Mouse (Mus musculus) left cerebral cortex, adult 18-20 months (tissue): ENCODE measurements around the gene Fkbp5. TPM values are rescaled to one million over a fixed set of nuclear protein-coding genes. Genes with fewer than 3 reads are reported as not detected.
"Not testable (repeated sequence)": the region's sequence is repeated elsewhere in the genome, so short reads cannot be mapped to it uniquely, and the experiment has no call there.

Experiments
- DNase-seq, 2 experiments: peaks; one replicate each; pipeline ENCODE4 v3.0.0; 2021 to 2022; ENCODE audit warnings: low spot score in 2 of 2, mixed read lengths in 1 of 2
- total RNA-seq, 2 experiments: library from RNA; stranded (reverse); gene quantifications; 2 replicates each; pipeline ENCODE4 v1.2.3; 2021

Gene Fkbp5
- total RNA-seq, 2 experiments from 2014 or later = 37.8 to 42.8 TPM

DNA sequence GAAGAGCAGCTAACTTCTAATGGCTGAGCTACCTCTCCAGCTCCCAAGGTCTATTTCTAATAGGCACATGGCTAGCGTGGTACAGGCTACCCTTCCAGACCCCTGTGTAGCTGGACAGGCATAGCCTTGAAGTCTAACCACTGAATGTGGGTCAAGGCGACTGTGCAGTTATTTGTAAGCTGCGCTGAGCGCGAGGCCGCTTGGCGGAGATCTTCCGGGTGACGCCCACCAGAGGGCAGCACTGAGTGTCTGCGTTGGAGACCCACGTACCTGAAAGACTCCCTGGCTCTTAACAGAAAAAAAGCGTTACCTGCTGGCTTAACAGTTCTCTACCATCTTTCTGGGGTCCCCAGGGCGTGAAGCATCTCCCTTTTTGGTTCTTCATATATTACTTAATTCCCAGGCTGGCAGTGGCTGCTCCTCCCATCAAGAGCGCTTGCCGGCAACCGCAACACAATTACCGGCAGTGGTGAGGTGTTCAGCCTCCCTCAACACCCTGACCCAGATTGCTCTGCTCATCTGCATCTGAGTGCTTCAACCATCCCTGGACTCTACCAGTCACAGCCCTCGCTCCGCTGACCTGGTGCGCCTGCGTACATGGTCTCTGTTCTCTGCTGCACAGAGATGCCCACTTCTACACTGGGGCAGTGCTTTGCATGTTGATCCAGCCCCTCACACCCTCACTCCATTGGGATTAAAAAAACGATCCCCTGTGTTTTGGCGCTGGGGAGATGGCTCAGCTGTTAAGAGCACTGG, 131.0 kb downstream of the Fkbp5 start:
- DNase-seq = peak; percentile 83 to 87

DNA sequence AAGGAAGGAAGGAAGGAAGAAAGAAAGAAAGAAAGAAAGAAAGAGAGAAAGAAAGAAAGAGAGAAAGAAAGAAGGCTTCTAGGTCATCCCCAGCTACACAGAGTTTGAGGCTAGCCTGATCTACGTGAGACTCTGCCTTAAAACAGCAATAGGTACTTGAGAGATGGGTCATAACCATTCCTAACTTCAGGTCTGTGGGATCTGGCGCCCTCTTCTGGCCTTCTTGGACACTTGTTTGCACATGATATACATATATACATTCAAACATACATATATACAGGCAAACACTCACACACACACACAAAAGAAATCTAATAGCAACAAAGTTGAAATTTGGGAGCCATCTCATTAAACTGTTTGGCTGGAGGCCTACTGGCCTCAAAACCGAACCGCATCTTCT, 133.0 kb downstream of the Fkbp5 start:
- DNase-seq = no peak

DNA sequence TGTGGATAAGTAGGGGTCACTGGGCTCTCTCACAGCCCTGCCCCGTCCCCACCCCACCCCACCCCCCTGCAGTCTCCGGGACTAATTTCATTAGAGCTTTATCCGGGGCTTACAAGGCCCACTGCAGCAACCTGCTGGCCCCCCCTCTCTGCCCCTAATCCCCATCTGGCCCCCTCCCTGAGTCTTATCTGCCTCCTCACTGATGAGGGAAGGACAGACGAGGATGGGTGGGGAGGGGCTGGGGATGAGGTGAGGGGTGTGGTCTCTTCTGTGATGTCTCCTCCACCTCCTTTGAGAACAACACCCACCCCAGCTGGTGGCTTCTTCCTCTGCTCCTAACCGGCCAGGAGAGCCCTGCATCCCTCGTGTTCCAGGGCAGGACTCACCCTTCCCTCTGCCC, 137.1 kb downstream of the Fkbp5 start:
- DNase-seq = no peak

DNA sequence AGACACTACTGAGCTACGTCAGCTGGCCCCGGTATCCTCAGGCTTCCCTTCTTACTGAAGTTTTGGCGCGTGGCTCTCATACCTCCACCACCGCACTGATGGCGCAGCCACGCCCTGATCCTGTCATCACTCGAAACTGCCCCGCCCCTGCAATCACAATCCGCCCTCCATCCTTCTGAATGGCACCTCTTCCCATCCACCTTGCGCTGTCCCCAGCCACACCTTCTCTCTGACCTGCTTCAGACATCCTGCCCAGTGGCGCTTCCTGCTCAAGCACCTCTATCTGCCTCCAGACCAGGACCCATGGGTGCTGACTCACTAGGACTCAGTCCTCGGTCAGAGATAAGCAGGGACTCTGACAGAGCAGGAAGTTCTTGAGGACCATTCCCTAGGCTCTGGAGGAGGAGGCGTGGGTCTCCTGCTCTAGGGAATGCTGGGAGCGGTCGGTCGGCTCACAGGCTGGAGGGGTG, 141.7 kb downstream of the Fkbp5 start:
- DNase-seq = no peak

DNA sequence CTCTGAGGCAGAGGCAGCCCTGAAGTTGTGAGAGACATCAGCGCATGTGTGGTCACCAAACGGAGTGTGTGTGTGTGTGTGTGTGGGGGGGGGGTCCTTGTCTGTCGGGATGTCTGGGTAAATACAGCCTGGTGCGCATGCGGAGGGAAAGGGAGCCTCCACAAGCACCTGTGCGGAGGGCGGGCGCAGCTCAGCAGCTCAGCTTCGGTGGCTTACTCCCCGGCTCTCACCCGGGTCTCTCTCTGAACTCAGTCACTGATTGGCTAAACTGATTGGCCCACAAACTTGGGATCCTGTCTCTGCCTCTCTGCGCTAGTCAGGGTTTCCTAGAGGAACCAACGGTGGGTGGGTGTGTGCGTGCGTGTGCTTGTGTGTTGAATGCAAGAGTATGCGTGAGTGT, 142.8 kb downstream of the Fkbp5 start:
- no peak for DNase-seq

DNA sequence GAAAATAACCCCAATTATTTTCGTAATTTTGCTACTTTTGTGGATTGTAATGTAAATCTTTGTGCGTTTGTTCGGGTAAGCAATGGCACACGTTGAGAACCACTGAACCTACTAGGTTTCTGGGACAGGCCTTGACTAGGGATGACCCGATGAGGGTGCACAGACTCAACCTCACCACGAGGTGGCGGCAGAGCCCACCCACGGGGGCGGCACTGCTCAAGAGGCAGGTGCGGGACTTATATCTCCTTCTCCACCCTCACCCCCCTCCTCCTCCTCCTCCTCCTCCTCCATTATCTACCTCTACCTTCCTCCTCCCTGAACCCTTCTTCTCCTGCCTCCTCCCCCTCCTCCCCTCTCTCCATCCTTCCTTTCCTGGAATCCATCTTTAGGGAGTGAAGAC, 143.5 kb downstream of the Fkbp5 start:
- DNase-seq = peak in 1 of 2 experiments; percentile 18

DNA sequence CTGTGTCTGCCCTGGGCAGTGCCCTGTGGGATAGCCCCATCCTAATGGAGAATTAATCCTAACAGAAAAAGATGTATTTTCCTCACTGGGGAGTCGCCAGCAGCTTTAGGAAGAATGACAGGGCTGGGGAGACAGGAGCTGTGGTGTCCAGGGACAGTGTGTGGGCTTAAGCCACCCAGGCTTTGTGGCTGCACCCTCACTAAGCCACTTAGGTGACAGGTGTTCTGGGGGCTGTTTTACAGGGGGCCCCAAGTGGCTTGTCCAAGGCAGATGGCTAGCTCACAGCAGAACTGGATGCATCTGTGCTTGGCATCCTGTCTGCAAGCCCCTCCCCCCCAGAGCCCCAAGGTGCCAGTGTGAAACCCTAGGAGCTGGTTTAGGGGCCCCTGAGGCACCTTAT, 145.4 kb downstream of the Fkbp5 start:
- DNase-seq = no peak

DNA sequence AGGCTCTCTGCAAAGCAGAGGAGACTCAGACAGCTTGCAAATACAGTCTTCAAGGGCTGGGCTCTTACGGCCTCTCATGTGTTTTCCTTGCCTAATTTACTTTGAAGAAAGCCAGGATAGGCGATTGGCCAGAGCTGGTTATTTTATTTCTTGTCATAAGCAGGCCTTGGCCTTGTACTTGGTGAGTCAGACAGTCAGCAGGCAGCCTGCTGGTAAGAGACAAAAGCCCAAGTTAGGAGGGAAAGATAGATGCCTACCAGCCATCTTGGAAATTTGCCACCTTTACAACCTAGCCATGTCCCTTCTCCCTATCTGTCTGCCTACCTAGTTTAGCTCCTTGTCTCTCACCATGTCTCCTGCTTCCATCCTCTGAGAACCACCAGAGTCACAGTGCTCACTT, 146.0 kb downstream of the Fkbp5 start:
- DNase-seq = no peak

DNA sequence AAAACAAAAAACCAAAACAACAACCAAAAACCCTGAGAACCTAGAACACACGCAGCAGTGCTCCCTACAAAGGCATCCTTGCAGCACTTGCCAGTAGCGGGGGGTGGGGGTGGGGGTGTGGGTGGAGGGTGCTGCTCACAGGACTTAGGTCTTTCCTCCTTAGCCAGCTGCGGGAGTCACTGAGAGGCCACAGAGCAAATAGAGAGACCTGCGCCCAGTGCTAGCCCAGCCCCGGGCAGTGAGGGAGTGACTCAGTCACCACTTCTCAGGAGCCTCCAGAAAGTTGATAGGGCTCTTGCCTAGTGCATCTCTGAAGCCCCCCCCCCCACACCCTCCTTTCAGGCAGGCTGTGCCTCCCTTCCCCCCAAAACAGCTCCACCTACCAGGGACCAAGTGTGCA, 148.3 kb downstream of the Fkbp5 start:
- no peak for DNase-seq

DNA sequence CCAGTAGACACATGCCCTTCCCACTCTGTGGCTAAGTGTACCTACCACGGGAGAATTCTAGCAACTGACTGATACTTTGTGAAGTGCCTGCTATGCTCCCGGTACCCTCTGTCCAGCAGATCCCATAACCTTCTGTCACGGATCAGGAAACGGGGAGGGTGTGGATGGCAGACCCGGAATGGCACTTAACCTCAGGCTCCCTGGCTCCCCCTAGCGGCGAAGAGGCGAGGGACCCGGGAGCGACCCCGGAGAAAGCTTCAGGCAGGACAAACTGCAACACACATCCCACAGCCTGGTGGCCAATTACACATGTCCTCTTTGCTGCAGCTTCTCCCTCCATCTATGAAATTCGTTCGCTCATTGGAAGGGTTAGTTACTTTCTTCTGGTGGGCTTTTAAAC, 148.9 kb downstream of the Fkbp5 start:
- DNase-seq = peak; percentile 52 to 69

DNA sequence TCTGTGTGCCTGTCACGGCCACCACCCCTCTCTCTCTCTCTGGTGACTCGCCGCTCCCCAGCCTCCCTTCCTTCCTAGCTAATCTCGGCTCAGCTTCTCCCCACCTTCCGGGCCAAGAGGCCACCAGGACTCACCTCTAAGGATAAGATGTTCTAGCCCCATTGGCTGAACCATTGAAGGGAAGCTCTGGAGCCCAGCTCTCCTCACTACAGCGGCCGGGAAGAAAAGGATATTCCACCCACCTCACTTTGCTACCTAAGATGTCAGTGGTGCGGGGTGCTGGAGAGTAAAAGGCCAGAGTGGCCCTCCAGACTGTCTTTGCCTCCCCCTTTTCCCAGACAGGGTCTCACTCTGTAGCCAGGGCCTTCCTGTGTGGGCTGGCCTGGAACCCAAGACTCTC, 152.2 kb downstream of the Fkbp5 start, which contains the start of gene Tulp1:
Gene Tulp1, minus strand, starts transcription at position 101 of the 400 bp plus-strand sequence.
- no peak for DNase-seq

DNA sequence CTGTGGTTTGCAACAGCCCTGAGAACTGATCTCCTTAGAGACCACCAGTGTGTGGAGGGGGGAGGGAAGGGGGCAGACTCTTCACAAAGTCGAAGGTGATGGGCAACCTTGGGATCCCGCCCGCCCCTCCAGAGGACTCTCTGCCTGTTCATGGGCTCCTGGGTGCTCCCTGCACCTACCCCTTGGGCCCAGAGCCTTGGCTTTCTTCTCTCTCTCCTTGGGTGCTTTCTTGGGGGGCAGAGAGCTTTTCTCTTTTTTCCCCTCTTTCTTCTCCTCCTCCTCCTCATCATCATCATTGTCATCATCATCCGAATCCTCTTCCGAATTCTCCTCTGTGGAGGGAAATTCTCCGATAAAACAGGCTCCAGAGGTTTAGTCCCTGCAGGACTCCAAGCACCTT, 153.8 kb downstream of the Fkbp5 start:
- no peak for DNase-seq

DNA sequence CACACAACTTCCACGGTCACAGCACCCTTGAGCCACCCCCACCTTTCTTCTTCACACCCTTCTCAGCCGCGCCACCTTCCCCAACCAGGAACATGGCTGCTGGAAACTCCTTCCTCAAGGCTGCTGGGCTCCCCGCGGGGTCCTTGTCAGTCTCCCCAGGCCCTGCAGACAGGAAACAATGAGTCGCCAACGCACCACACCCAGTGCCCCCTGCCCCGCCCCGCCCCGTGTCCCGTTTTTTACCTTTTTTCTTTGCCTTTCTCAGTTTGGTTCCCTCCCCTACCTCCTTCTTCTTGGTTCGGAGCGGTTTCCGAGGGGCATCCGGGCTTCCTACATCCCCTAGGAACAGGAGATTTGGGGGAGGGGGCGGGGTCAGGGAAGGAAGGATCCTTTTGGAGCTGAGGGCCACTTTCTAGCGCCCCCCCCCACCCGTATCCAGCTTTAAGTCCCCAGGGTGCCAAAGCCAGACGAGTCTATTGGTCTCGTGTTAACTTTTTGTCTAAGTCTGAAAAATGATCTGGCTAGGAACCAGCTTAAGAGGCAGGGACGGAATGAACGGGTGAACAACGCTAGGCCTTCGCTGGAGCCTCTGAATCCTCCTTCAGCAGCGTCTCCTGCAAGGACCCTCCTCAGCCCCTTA, 154.6 kb downstream of the Fkbp5 start:
- DNase-seq = no peak

DNA sequence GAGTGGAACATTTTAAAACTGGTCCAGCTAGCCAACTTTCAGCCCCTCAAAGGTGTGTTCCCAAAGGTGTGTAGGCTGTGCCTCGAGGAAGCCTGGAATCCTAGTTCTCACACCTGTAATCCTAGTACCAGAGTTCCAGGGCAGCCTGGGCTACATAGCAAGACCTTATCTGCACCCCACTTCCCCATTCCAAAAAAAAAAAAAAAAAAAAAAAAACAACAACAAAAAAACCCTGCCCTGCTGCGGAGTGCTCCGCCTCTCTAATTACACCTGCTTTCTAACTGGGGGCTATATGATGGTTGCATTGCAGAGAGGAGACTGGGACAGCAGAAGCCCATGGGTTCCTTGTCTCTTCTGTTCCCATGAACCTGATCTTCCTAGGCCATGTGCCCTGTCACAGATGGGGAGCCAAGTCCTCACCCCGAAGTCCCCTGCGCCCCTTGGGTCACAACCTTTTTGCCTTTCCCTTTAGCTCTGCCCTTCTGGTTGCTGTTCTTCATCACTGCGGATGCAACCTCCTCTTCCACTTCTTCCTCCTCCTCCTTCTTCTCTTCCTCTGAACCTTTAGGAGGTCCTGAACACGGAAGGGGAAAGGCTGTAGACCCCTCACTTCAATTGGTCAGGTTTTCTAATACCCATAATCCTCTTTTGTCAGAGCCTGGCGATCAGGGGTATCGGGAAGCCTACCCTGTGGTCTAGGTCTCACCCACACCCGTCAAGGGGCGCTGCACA, 155.2 kb downstream of the Fkbp5 start:
- DNase-seq = no peak

DNA sequence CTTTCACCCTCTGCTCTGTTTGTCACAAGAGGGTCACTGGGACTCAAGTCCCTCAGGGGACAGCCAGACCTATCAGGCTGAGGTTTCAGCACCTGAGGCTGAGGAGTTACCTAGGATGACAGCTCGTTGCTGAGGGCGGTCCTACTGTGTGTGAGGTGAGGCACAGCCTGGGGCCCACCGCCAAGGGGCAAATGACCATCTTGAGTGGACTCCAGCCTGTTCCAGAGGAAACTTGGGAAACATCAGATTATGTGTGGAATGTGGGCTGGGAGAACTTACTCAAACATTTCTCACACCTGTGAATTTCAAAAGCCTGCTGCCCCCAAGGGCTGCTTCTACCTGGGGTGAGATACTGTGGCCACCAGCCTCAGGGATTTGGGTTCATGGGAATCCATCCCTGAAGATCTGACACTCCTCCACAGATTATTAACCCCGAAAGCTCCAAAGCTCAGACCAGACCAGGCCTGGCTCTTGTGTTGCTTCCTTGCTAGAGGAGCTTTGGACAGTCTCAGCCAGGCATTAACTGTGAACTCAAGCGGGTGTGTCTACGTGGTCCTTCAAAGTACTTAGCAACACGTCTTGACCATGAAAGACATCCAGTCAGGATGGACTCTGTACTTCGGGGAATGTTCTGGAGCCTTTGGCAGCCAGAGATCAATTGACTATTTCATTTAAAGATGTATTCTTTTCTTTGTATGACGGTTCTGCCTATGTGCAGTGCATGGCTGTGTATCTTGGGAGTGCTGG, 156.6 kb downstream of the Fkbp5 start:
- no peak for DNase-seq

DNA sequence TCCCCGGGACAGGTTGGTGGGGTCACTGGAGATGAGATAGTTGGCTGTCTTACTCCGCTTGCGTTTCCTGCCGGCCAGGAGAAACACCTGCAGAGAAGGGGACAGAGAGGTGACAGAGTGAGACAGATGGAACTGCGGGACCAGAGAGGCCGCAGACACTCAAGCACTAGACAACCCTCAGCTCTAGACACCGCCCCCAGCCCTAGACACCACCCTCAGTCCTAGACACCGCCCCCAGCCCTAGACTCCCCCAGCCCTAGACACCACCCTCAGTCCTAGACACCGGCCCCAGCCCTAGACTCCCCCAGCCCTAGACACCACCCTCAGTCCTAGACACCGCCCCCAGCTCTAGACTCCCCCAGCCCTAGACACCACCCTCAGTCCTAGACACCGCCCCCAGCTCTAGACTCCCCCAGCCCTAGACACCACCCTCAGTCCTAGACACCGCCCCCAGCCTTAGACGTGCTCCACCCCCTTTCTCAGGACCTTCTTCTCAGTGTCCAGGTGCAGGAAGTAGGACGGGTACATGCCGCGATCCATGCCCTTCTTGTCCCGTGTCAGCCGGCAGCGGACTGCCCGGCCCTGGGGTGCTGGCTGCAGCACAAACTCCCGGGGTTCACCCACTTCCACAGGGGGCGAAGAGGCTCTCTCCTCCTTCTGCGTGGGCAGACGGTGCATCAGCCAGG, 158.6 kb downstream of the Fkbp5 start:
- not testable (repeated sequence) for DNase-seq

DNA sequence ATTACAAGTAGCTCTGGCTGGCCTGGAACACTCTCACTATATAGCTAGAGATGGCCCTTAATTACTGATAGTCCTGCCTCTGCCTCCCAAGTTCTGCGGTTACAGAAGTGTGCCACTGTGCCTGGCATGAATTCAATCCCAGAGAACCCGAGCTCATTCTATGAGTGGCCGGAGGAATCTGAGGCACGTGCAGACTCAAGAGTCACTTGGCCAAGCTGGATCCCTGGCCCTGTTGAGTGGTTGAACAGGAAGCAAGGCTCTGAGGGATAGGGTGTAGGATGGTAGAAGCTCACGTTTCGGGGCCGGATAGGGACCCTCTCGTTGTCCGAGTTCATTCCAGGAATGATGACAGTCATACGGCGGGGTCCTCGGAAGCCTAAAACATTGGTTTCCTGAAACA, 161.5 kb downstream of the Fkbp5 start:
- DNase-seq = no peak

DNA sequence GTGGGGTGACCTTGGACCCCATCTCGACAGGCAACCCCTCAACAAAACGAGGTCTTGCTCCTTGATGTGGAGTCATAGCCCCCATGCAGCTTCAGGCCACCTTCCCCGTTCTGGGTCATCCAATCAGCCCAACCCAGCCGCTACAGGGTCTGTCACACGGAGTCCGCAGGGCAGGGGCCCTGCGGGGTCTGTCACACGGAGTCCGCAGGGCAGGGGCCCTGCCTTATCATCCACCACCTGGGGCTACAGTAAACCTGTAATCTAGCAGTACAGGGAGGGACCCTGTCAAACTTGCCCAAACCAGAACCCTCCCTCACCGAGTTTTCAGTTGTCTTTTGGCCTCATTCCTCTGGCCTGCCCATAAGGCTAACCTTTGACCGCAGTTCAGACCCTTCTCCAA, 165.3 kb downstream of the Fkbp5 start:
- no peak for DNase-seq

DNA sequence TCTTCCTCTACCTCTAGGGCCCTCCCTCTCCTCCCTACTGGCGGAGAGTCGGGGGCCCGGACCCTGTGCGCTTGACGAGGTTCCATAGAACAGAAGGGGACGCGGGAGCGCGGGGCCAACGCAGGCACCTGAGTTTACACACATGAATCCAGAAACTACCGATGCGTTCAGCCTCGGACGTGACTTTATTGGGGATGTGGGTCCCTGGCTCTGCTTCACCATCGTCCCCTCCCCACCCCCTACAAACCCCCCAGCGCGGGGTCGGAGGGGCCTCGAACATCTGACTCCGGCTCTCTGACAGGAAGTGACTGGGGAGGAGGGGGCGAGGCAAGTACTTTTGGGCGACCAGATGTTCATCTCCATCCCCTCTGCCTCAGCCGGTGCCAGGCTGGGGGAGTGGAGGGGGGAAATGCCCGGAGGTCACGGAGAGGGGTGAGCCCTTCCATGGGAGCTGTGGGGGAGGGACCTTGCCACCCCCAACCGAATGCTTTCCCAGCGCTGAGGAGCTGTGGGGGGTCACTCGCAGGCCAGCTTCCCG, 165.9 kb downstream of the Fkbp5 start:
- no peak for DNase-seq
